Mouse (Mus musculus) small intestine, adult 2 months (tissue): ENCODE results near the gene Thap2.

Experiments
- CTCF ChIP-seq: fragments of 200-500 bp; IDR thresholded peaks from 2 replicates; pipeline ENCODE4 v1.5.1; 2012; ENCODE audit warnings: low read depth, mild to moderate bottlenecking, control low read depth, inconsistent platforms, low read length, moderate library complexity, mixed read lengths; ENCODE audit not compliant: insufficient replicate concordance, insufficient read length; ENCODE audit errors: extremely low read depth
- POLR2A ChIP-seq: fragments of 200-500 bp; IDR thresholded peaks from 2 replicates; pipeline ENCODE4 v1.6.1; 2012; ENCODE audit warnings: low read depth, mild to moderate bottlenecking, control low read depth, inconsistent platforms, low read length, moderate library complexity

GRCm38 (mm10) chr10:115358216-115358919, 25.9 kb downstream of the Thap2 start:
- TF ChIP-seq POLR2A: no peak
- no peak for TF ChIP-seq CTCF
